Mouse (Mus musculus) embryonic fibroblast, embryonic 13.5 days (primary cell): ENCODE data around the gene Upk1a.

Source experiments
- CTCF ChIP-seq: IDR thresholded peaks from 2 replicates; pipeline ENCODE4 v1.5.1; 2011; ENCODE audit warnings: mild to moderate bottlenecking, control low read depth, low read length, moderate library complexity, borderline replicate concordance; ENCODE audit not compliant: insufficient read depth
- POLR2A ChIP-seq: IDR thresholded peaks from 2 replicates; pipeline ENCODE4 v1.6.1; 2011; ENCODE audit warnings: low read depth, mild to moderate bottlenecking, control low read depth, low read length, moderate library complexity

DNA sequence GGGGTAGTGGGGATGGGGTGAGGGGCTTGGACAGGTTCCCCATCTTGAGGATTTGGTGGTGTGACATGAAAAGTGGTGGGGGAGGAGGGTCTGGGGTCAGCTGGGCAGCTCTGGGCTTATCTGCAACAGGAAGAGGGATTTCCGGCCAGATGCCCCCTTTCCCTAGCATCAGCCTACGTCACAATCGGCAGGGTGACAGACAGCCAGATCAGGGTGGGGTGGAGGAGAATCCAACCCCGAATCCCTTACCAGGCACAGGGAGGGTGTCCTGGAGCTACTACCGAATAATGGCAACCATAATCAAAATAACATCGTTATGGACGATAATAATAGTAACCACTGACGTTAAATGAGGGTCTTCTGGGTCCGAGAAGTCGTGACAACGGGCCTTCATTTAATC lies 23.7 kb upstream of the Upk1a start:
- TF ChIP-seq CTCF, result no peak
- TF ChIP-seq POLR2A, result no peak
